Mouse (Mus musculus) intestine, embryonic 16.5 days (tissue): Measurements from ENCODE around the gene Capn2. TPM values are rescaled to one million over a fixed set of nuclear protein-coding genes. Genes with fewer than 3 reads are reported as not detected.

ENCODE experiments used
- ATAC-seq: fragments of 200-750 bp; cut with Nextera tagmentation; 2 replicates; pipeline ENCODE4 v1.8.0; 2017; ENCODE audit warnings: moderate TSS enrichment, moderate library complexity
- H3K27ac ChIP-seq: fragments of 300-500 bp; sonication (generic); 2 replicates; pipeline ENCODE4 v1.5.1; 2014; ENCODE audit warnings: mild to moderate bottlenecking, low read length
- H3K27me3 ChIP-seq: fragments of 300-500 bp; sonication (generic); replicated peaks from 2 replicates; pipeline ENCODE4 v1.6.1; 2014; ENCODE audit warnings: low read length, control low read depth, mixed read lengths; ENCODE audit not compliant: control insufficient read depth, insufficient read depth
- H3K36me3 ChIP-seq: fragments of 300-500 bp; sonication (generic); 2 replicates; pipeline ENCODE4 v1.6.1; 2014; ENCODE audit warnings: low read length, control low read depth; ENCODE audit not compliant: control insufficient read depth, insufficient read depth
- H3K4me1 ChIP-seq: fragments of 300-500 bp; sonication (generic); 2 replicates; pipeline ENCODE4 v1.6.1; 2014; ENCODE audit warnings: low read length, control low read depth, mixed read lengths; ENCODE audit not compliant: control insufficient read depth, insufficient read depth
- H3K4me2 ChIP-seq: fragments of 300-500 bp; sonication (generic); 2 replicates; pipeline ENCODE4 v1.6.1; 2014; ENCODE audit warnings: low read depth, low read length, control low read depth
- H3K4me3 ChIP-seq: fragments of 300-500 bp; sonication (generic); 2 replicates; pipeline ENCODE4 v1.5.1; 2014; ENCODE audit warnings: mild to moderate bottlenecking, low read length
- H3K9ac ChIP-seq: fragments of 300-500 bp; sonication (generic); 2 replicates; pipeline ENCODE4 v1.6.1; 2014; ENCODE audit warnings: low read depth, low read length
- H3K9me3 ChIP-seq: fragments of 300-500 bp; sonication (generic); 2 replicates; pipeline ENCODE4 v1.6.1; 2016; ENCODE audit warnings: low read length, control low read depth; ENCODE audit not compliant: control insufficient read depth
- WGBS: fragments of 180-500 bp; shearing (Covaris S2); extraction: QIAGEN DNeasy Blood & Tissue Kit; methylation state at CpG from one replicate; pipeline ENCODE4 v1.1.7; 2014; 5-methylcytosine and 5-hydroxymethylcytosine counted together
- polyA plus RNA-seq: library from polyadenylated mRNA; unstranded; fragments of >200 nt; fragmentation: Nextera tagmentation; extraction: Ambion mirVana; gene quantifications from 2 replicates; pipeline ENCODE4 v1.2.1, GENCODE M21; 2015

Gene Capn2
- polyA plus RNA-seq, 1 experiment from 2014 or later = 77.0 TPM

- Histone ChIP-seq H3K4me1 (peaks cover 42% of the 10 kb centered on the region), H3K36me3 (no peaks in the 10 kb centered on the region), H3K27me3 (no peaks in the 10 kb centered on the region), H3K4me3 (no peak overlapping the region; the same call in 1 of the 2 replicates), H3K9me3 (no peaks in the 10 kb centered on the region), H3K27ac (peak overlapping the region; percentile 94), H3K4me2 (peak overlapping the region; percentile 32), H3K9ac (peak overlapping the region; percentile 54; the same call in 1 of the 2 replicates)
- 36% methylated on average over 7 of the region's 7 CpGs for WGBS
- peak; percentile 87 for ATAC-seq
Observed at GRCm38 (mm10) chr1:182506229-182506986, 11.0 kb downstream of the Capn2 start.

GRCm38 (mm10) chr1:182505291-182505690, 12.1 kb downstream of the Capn2 start:
- 95% methylated on average over 3 of the region's 3 CpGs for WGBS
- Histone ChIP-seq H3K4me3 (no peak overlapping the region), H3K9me3 (no peaks in the 10 kb centered on the region), H3K36me3 (no peaks in the 10 kb centered on the region), H3K27ac (no peak overlapping the region), H3K9ac (no peak overlapping the region), H3K4me1 (peaks cover 49% of the 10 kb centered on the region), H3K4me2 (no peak overlapping the region), H3K27me3 (no peaks in the 10 kb centered on the region)
- no peak for ATAC-seq

- peak; percentile 24; the same call in 1 of the 2 replicates for ATAC-seq
- 16% methylated on average over 4 of the region's 4 CpGs for WGBS
- Histone ChIP-seq H3K4me1 (peaks cover 55% of the 10 kb centered on the region), H3K27ac (peak overlapping the region; percentile 57), H3K36me3 (no peaks in the 10 kb centered on the region), H3K9ac (peak overlapping the region; percentile 36), H3K4me2 (no peak overlapping the region), H3K9me3 (no peaks in the 10 kb centered on the region), H3K27me3 (no peaks in the 10 kb centered on the region), H3K4me3 (no peak overlapping the region)
Observed at GRCm38 (mm10) chr1:182504223-182504622, 13.2 kb downstream of the Capn2 start.

- no peak for ATAC-seq
- H3K9ac ChIP-seq = peak overlapping the region; percentile 36; the same call in 1 of the 2 replicates
Observed at GRCm38 (mm10) chr1:182503206-182503900, 14.1 kb downstream of the Capn2 start.

GRCm38 (mm10) chr1:182502491-182503050, 14.8 kb downstream of the Capn2 start:
- H3K9ac ChIP-seq = no peak overlapping the region
- 89% methylated on average over 7 of the region's 7 CpGs for WGBS
- no peak overlapping the region for H3K27ac ChIP-seq
- no peaks in the 10 kb centered on the region for H3K36me3 ChIP-seq
- no peaks in the 10 kb centered on the region for H3K9me3 ChIP-seq
- no peaks in the 10 kb centered on the region for H3K27me3 ChIP-seq
- ATAC-seq = no peak
- H3K4me1 ChIP-seq = peaks cover 63% of the 10 kb centered on the region
- no peak overlapping the region for H3K4me3 ChIP-seq
- H3K4me2 ChIP-seq = no peak overlapping the region

More at GRCm38 (mm10) chr1:182503206-182503900, 14.1 kb downstream of the Capn2 start:
- no peak overlapping the region for H3K4me3 ChIP-seq
- WGBS = 84% methylated on average over 13 of the region's 13 CpGs
- H3K27me3 ChIP-seq = no peaks in the 10 kb centered on the region
- H3K36me3 ChIP-seq = no peaks in the 10 kb centered on the region
- peaks cover 59% of the 10 kb centered on the region for H3K4me1 ChIP-seq
- peak overlapping the region; percentile 57; the same call in 1 of the 2 replicates for H3K27ac ChIP-seq
- H3K9me3 ChIP-seq = no peaks in the 10 kb centered on the region
- H3K4me2 ChIP-seq = no peak overlapping the region

GRCm38 (mm10) chr1:182501815-182502405, 15.5 kb downstream of the Capn2 start:
- Histone ChIP-seq H3K27me3 (no peaks in the 10 kb centered on the region), H3K4me1 (peaks cover 70% of the 10 kb centered on the region), H3K36me3 (no peaks in the 10 kb centered on the region), H3K9me3 (no peaks in the 10 kb centered on the region), H3K4me3 (no peak overlapping the region), H3K9ac (no peak overlapping the region), H3K4me2 (no peak overlapping the region), H3K27ac (no peak overlapping the region)
- no peak for ATAC-seq
- 81% methylated on average over 7 of the region's 7 CpGs for WGBS

- H3K4me2 ChIP-seq = no peak overlapping the region
- no peaks in the 10 kb centered on the region for H3K36me3 ChIP-seq
- 84% methylated on average over 4 of the region's 4 CpGs for WGBS
- no peak overlapping the region for H3K9ac ChIP-seq
- no peaks in the 10 kb centered on the region for H3K9me3 ChIP-seq
- H3K4me3 ChIP-seq = no peak overlapping the region
- no peaks in the 10 kb centered on the region for H3K27me3 ChIP-seq
- ATAC-seq = no peak
- H3K27ac ChIP-seq = no peak overlapping the region
- H3K4me1 ChIP-seq = peaks cover 67% of the 10 kb centered on the region
Observed at GRCm38 (mm10) chr1:182500843-182501242, 16.6 kb downstream of the Capn2 start.

- H3K4me1 ChIP-seq = peaks cover 65% of the 10 kb centered on the region
Observed at GRCm38 (mm10) chr1:182500224-182500623, 17.2 kb downstream of the Capn2 start.

More at GRCm38 (mm10) chr1:182500224-182500623, 17.2 kb downstream of the Capn2 start:
- H3K9me3 ChIP-seq = no peaks in the 10 kb centered on the region
- WGBS = 78% methylated on average over 4 of the region's 4 CpGs
- no peak overlapping the region for H3K4me3 ChIP-seq
- H3K9ac ChIP-seq = no peak overlapping the region
- peak overlapping the region; percentile 10; the same call in 1 of the 2 replicates for H3K27ac ChIP-seq
- H3K4me2 ChIP-seq = no peak overlapping the region
- H3K36me3 ChIP-seq = no peaks in the 10 kb centered on the region
- ATAC-seq = no peak
- H3K27me3 ChIP-seq = no peaks in the 10 kb centered on the region
